Mouse (Mus musculus): Measurements from ENCODE around the gene Decr2.

DNA sequence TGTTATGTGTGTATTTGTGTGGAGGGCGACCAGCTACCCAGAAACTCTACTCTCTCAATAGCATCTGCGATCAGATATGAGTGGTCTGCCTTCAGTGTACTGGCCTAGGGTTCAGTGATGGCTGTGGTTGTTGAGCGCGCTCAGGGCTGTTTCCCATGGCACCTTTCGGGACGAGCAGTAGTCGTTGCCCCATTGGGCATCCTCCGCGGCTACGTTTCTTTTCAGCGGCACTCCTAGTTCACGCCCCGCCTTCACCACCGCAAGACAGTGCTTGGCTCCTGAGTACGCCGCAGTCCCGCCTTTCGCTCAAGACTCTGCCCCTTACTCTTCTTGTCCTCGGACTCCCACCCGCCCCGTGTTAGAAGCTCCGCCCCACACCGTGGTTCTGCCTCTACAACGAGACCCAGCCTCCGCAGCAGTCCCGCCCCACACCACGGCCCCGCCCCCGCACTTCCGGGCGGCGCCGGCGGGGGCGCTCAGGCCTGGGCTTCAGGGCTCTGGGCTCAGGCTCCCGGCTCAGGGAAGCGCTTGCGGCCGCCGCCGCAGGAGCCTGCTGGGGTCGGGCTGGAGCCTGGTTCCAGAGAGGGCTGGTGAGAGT lies 48.2 kb upstream of the Decr2 start, which contains the start of gene Axin1:
- TF ChIP-seq CTCF (IDR thresholded peaks at IDR 0.05; ENCODE audit: low read depth) = peak; percentile 68
- TF ChIP-seq EP300 (optimal IDR thresholded peaks at IDR 0.05) = no peak
